Mouse (Mus musculus): ENCODE results near the gene Acot1. TPM values are rescaled to one million over a fixed set of nuclear protein-coding genes. Genes with fewer than 3 reads are reported as not detected.

The Acot1 gene
- 1 to 10 TPM in 1 of 2 experiments, under 1 TPM in 1; 0.83 to 4.1 TPM for total RNA-seq (2021)
- long read RNA-seq, experiment 1, partial matches to known transcripts: 0 of 3 reads
- long read RNA-seq, experiment 1, other reads (novel, unspliced or antisense): 1 of 3 reads
- long read RNA-seq, experiment 2, partial matches to known transcripts: 0 of 1 reads
- long read RNA-seq, experiment 2, other reads (novel, unspliced or antisense): 0 of 1 reads

- DNase-seq: peak; percentile 64
These were observed at the start of gene Acot1 for GRCm38 (mm10) chr12:84009171-84009965. TSS of gene Acot1 (plus strand) at chr12:84009490.

- no peak for DNase-seq
These were observed 44.1 kb upstream of the Acot1 start for GRCm38 (mm10) chr12:83965235-83965634.

- no peak for DNase-seq
These were observed 37.2 kb upstream of the Acot1 start for GRCm38 (mm10) chr12:83972117-83972516.

GRCm38 (mm10) chr12:83978862-83979261 is 30.4 kb upstream of the Acot1 start:
- DNase-seq: no peak

GRCm38 (mm10) chr12:83981615-83982014 is 27.7 kb upstream of the Acot1 start:
- DNase-seq: no peak

- DNase-seq: no peak
These were observed 24.5 kb upstream of the Acot1 start, which contains the start of gene Heatr4 for GRCm38 (mm10) chr12:83984752-83985151. TSS of gene Heatr4 (minus strand) at chr12:83984852.

GRCm38 (mm10) chr12:83987242-83987582 is 22.1 kb upstream of the Acot1 start:
- no peak for DNase-seq

- peak; percentile 72 for DNase-seq
These were observed 21.5 kb upstream of the Acot1 start, which contains the start of gene Acot2 for GRCm38 (mm10) chr12:83987583-83988441. TSS of gene Acot2 (plus strand) at chr12:83987861.

- DNase-seq: no peak
These were observed 20.8 kb upstream of the Acot1 start for GRCm38 (mm10) chr12:83988483-83988882.

- no peak for DNase-seq
These were observed 19.9 kb upstream of the Acot1 start for GRCm38 (mm10) chr12:83989378-83989777.

- no peak for DNase-seq
These were observed 12.1 kb upstream of the Acot1 start for GRCm38 (mm10) chr12:83997221-83997620.

GRCm38 (mm10) chr12:83998341-83999107 is 10.8 kb upstream of the Acot1 start:
- no peak for DNase-seq

GRCm38 (mm10) chr12:83999237-83999636 is 10.1 kb upstream of the Acot1 start:
- DNase-seq: peak; percentile 58

- DNase-seq: no peak
These were observed 8.9 kb upstream of the Acot1 start for GRCm38 (mm10) chr12:84000418-84000817.

- no peak for DNase-seq
These were observed 5.4 kb upstream of the Acot1 start for GRCm38 (mm10) chr12:84003866-84004265.

GRCm38 (mm10) chr12:84008251-84008650 is 1.0 kb upstream of the Acot1 start:
- no peak for DNase-seq

- DNase-seq: no peak
These were observed 561 bp upstream of the Acot1 start for GRCm38 (mm10) chr12:84008729-84009128.

GRCm38 (mm10) chr12:84010201-84010600 is 911 bp downstream of the Acot1 start:
- DNase-seq: no peak

GRCm38 (mm10) chr12:84011251-84012040 is 2.2 kb downstream of the Acot1 start:
- DNase-seq: peak; percentile 12

GRCm38 (mm10) chr12:84013130-84013529 is 3.8 kb downstream of the Acot1 start:
- no peak for DNase-seq

- DNase-seq: no peak
These were observed 4.4 kb downstream of the Acot1 start for GRCm38 (mm10) chr12:84013701-84014100.

Measured in gastrocnemius, postnatal 25 days (tissue).